Mouse (Mus musculus) embryonic facial prominence, embryonic 15.5 days (tissue): ENCODE data around the gene Rhbdf1. TPM values are rescaled to one million over a fixed set of nuclear protein-coding genes. Genes with fewer than 3 reads are reported as not detected.
"Not testable (repeated sequence)": the region's sequence is repeated elsewhere in the genome, so short reads cannot be mapped to it uniquely, and the experiment has no call there.

Experiments used
- ATAC-seq: fragments of 200-750 bp; cut with Nextera tagmentation; 2 replicates; pipeline ENCODE4 v1.8.0; 2017; ENCODE audit warnings: low read depth, moderate TSS enrichment; ENCODE audit not compliant: insufficient number of reproducible peaks, low FRiP score, low TSS enrichment
- H3K27ac ChIP-seq: fragments of 300-500 bp; sonication (generic); replicated peaks from 2 replicates; pipeline ENCODE4 v1.5.1; 2015; ENCODE audit warnings: mild to moderate bottlenecking, inconsistent platforms
- H3K27me3 ChIP-seq: fragments of 300-500 bp; sonication (generic); 2 replicates; pipeline ENCODE4 v1.6.1; 2015; ENCODE audit warnings: inconsistent platforms
- H3K36me3 ChIP-seq: fragments of 300-500 bp; sonication (generic); 2 replicates; pipeline ENCODE4 v1.6.1; 2015; ENCODE audit warnings: mild to moderate bottlenecking, inconsistent platforms
- H3K4me1 ChIP-seq: fragments of 300-500 bp; sonication (generic); 2 replicates; pipeline ENCODE4 v1.6.1; 2015; ENCODE audit warnings: inconsistent platforms
- H3K4me2 ChIP-seq: fragments of 300-500 bp; sonication (generic); replicated peaks from 2 replicates; pipeline ENCODE4 v1.6.1; 2015; ENCODE audit warnings: mild to moderate bottlenecking, inconsistent platforms
- H3K4me3 ChIP-seq: fragments of 300-500 bp; sonication (generic); replicated peaks from 2 replicates; pipeline ENCODE4 v1.5.1; 2015; ENCODE audit warnings: mild to moderate bottlenecking, inconsistent platforms
- H3K9ac ChIP-seq: fragments of 300-500 bp; sonication (generic); 2 replicates; pipeline ENCODE4 v1.6.1; 2015; ENCODE audit warnings: inconsistent platforms
- H3K9me3 ChIP-seq: fragments of 300-500 bp; sonication (generic); replicated peaks from 2 replicates; pipeline ENCODE4 v1.6.1; 2016; ENCODE audit warnings: inconsistent platforms
- WGBS: fragments of 180-500 bp; shearing (Covaris S2); methylation state at CpG from one replicate; pipeline ENCODE4 v1.1.7; 2015; 5-methylcytosine and 5-hydroxymethylcytosine counted together
- polyA plus RNA-seq: library from polyadenylated mRNA; unstranded; fragments of >200 nt; fragmentation: Nextera tagmentation; extraction: Ambion mirVana; gene quantifications from 2 replicates; pipeline ENCODE4 v1.2.1, GENCODE M21; 2015

Gene Rhbdf1
- polyA plus RNA-seq, 1 experiment from 2014 or later, result 78.2 TPM

- no peaks in the 10 kb centered on the region for H3K9me3 ChIP-seq
- H3K4me2 ChIP-seq, result peak overlapping the region; percentile 60
- no peaks in the 10 kb centered on the region for H3K27me3 ChIP-seq
- peaks cover 28% of the 10 kb centered on the region for H3K36me3 ChIP-seq
- peaks cover 52% of the 10 kb centered on the region for H3K4me1 ChIP-seq
- no peak overlapping the region for H3K9ac ChIP-seq
- 35% methylated on average over 6 of the region's 6 CpGs for WGBS
- no peak for ATAC-seq
- H3K27ac ChIP-seq, result peak overlapping the region; percentile 58; the same call in 1 of the 2 replicates
- no peak overlapping the region for H3K4me3 ChIP-seq
Observed at GRCm38 (mm10) chr11:32218501-32219050, 3.5 kb downstream of the Rhbdf1 start.

GRCm38 (mm10) chr11:32216851-32217250 lies 5.2 kb downstream of the Rhbdf1 start:
- ATAC-seq, result no peak
- Histone ChIP-seq H3K4me3 (no peak overlapping the region), H3K27me3 (no peaks in the 10 kb centered on the region), H3K9me3 (no peaks in the 10 kb centered on the region), H3K9ac (no peak overlapping the region), H3K27ac (no peak overlapping the region), H3K36me3 (peaks cover 45% of the 10 kb centered on the region), H3K4me2 (no peak overlapping the region), H3K4me1 (peaks cover 38% of the 10 kb centered on the region)
- 26% methylated on average over 8 of the region's 8 CpGs for WGBS

DNA sequence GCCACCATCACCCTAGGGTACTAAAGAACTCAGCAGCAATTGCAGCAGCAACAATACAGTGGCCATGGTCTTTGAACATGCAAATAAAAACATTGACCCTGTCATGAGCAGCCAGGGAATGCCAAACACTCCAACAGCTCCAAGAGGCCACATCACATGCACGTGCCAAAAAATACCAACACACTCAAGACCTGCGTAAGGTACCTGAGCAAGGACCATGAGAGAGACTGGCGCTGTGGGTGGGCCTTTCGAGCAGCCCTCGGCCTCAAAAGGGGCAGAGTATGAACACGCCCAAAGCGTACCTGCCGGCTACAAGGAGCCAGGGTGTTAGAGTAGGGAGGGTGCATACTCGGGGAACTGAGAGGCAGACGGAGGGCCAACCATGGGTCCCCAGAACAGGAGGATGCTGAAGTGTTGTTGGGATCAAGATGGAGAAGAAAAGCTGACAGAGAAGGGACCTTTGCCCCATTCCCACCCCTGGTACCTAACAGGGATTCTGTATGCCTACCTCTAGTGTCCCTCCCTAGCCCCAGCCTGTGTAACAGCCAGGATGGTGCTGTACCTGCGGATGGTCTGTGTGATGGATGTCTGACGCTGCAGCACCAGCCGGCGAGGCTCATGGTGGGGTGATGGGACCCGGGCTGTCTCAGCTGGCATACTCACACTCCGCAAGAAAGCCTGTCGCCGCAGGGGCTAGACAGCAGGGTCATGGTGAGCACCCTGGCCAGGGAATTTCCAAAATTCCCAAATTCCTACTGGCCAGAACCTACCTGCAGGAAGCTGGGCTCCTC lies 6.5 kb downstream of the Rhbdf1 start:
- H3K27ac ChIP-seq, result no peak overlapping the region
- no peak for ATAC-seq
- H3K27me3 ChIP-seq, result no peaks in the 10 kb centered on the region
- no peak overlapping the region for H3K4me2 ChIP-seq
- no peaks in the 10 kb centered on the region for H3K9me3 ChIP-seq
- H3K36me3 ChIP-seq, result peaks cover 58% of the 10 kb centered on the region
- WGBS, result 91% methylated on average over 18 of the region's 18 CpGs
- H3K4me3 ChIP-seq, result no peak overlapping the region
- H3K9ac ChIP-seq, result no peak overlapping the region
- H3K4me1 ChIP-seq, result peaks cover 32% of the 10 kb centered on the region

GRCm38 (mm10) chr11:32210623-32211022 lies 11.5 kb downstream of the Rhbdf1 start:
- Histone ChIP-seq H3K9ac (no peak overlapping the region), H3K4me2 (no peak overlapping the region), H3K4me3 (no peak overlapping the region), H3K36me3 (peaks cover 86% of the 10 kb centered on the region), H3K27ac (no peak overlapping the region), H3K4me1 (peaks cover 5% of the 10 kb centered on the region), H3K9me3 (no peaks in the 10 kb centered on the region), H3K27me3 (no peaks in the 10 kb centered on the region)
- 90% methylated on average over 9 of the region's 9 CpGs for WGBS
- no peak for ATAC-seq

- peaks cover 10% of the 10 kb centered on the region for H3K4me1 ChIP-seq
- no peaks in the 10 kb centered on the region for H3K9me3 ChIP-seq
- H3K36me3 ChIP-seq, result peaks cover 33% of the 10 kb centered on the region
- H3K9ac ChIP-seq, result peak within 1 kb of the TSS; percentile 81
- no peaks in the 10 kb centered on the region for H3K27me3 ChIP-seq
- H3K4me3 ChIP-seq, result peak within 1 kb of the TSS; percentile 76
- peak; percentile 99 for ATAC-seq
- H3K4me2 ChIP-seq, result peak within 1 kb of the TSS; percentile 80
- H3K27ac ChIP-seq, result peak within 1 kb of the TSS; percentile 34; the same call in 1 of the 2 replicates
- under 1% methylated on average over 52 of the region's 52 CpGs for WGBS
Observed at GRCm38 (mm10) chr11:32205058-32205873, 16.8 kb downstream of the Rhbdf1 start, which contains the start of gene Snrnp25. Gene Snrnp25 (plus strand): TSS chr11:32205415.

DNA sequence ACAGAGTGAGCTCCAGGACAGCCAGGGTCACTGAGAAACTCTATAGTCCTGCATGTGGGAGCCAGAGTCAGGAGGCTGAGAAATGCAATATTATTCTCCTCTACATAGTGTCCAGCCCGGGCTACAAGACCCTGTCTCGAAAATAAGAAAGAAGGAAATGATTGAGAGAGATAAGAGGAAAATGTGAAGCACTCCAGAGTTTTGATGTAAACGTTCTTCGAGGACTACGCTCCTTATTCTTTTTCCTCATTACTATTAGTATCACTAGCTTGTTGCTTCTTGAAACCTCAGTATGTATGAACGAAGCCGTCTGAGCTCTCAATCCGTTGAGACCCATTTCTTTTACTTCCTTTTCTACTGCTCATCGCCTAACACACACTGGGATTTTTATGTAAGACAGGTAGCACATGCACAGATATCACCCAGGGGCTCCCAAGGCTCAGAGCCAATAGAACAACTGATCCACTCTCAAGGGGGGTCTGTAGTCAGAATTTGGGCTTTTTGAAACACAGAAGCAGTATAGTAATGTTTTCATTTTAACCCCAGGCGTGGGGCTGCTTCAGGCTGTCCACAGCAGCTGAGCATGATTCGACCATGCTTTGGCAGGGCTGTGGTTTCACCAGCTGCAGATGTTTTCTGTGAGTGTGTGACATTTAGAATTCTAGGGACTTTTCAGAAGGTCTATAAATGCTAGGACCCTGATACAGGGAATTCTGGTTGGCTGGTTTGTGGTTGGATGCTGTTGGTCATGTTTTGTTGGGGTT lies 20.0 kb downstream of the Rhbdf1 start:
- Histone ChIP-seq H3K4me1 (peaks cover 10% of the 10 kb centered on the region), H3K27ac (no peak overlapping the region), H3K9ac (no peak overlapping the region), H3K36me3 (peaks cover under 1% of the 10 kb centered on the region; the same call in 1 of the 2 replicates), H3K9me3 (no peaks in the 10 kb centered on the region), H3K4me2 (no peak overlapping the region), H3K27me3 (no peaks in the 10 kb centered on the region; the same call in 1 of the 2 replicates), H3K4me3 (no peak overlapping the region)
- WGBS, result 66% methylated on average over 11 of the region's 11 CpGs
- no peak for ATAC-seq

DNA sequence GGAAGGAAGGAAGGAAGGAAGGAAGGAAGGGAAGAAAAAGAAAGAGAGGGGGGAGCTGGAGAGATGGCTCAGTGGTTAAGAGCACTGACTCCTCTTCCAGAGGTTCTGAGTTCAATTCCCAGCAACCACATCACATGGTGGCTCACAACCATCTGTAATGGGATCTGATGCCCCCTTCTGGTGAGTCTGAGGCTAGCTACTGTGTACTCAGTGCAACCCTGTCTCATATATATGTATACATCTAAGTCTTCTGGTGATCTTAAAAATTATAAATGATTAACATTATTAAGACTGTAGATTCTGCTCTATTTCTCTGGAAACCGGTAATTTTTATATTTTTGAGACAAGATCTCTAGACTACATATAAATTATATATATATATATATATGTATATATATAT lies 21.1 kb downstream of the Rhbdf1 start:
- not testable (repeated sequence) for H3K4me1 ChIP-seq, H3K9ac ChIP-seq, H3K9me3 ChIP-seq, H3K36me3 ChIP-seq, H3K27ac ChIP-seq, ATAC-seq, H3K4me3 ChIP-seq, H3K4me2 ChIP-seq, H3K27me3 ChIP-seq
- 63% methylated on average over 1 of the region's 1 CpGs for WGBS

DNA sequence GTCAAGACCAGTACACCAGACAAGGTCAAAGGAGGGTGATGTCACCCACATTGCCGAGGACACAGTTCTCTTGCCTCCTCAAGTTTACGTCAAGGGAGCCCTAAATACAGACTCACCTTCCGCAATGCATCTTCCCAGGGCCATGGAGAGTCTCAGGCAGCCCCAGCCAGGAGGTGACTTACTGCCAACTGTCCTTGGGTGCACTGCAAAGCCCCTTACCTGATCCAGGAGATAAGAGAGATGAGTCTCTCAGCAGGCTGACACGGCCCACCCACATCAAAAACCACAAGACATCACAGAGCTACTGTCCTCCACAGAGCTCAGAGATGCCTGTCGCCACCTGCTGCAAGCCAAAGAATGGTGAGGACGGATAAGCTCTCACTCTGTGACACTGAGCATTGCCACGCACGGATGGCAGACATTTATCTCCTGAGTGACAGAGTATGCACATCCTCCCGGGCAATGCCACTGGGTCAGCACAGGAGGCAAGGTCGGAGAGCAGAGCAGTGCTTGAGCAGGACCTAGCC lies 22.0 kb downstream of the Rhbdf1 start, which contains the start of gene Il9r:
Il9r (minus strand) TSS at position 205 of the 527 bp plus-strand sequence.
- Histone ChIP-seq H3K4me2 (no peak within 1 kb of the TSS), H3K4me3 (no peak within 1 kb of the TSS), H3K4me1 (peaks cover 5% of the 10 kb centered on the region; the same call in 1 of the 2 replicates), H3K9me3 (no peaks in the 10 kb centered on the region), H3K27me3 (peaks cover 3% of the 10 kb centered on the region; the same call in 1 of the 2 replicates), H3K9ac (no peak within 1 kb of the TSS), H3K27ac (no peak within 1 kb of the TSS), H3K36me3 (no peaks in the 10 kb centered on the region)
- WGBS, result 64% methylated on average over 10 of the region's 10 CpGs
- no peak for ATAC-seq

DNA sequence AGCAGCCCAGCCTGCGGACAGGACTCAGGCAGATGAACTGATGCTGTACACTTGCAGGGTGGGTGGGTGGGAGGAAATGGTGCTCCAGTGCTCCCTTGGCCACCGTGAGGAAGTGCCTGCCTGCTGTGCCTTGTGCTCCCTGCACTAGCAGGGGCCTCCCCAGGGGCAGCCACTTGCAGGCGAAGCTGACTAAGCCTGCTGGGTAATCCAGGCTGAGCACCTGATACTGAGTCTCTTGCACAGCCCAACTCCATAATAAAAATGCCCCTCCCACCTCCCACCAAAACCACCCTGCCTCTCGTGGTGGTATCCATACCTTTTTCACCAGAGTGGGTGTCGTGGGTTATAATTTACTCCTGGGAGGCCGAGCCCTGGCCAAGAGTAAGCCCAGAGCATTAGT lies 22.9 kb downstream of the Rhbdf1 start:
- WGBS, result 47% methylated on average over 6 of the region's 6 CpGs

GRCm38 (mm10) chr11:32198256-32198955 lies 23.7 kb downstream of the Rhbdf1 start:
- no peak overlapping the region for H3K27ac ChIP-seq
- 59% methylated on average over 14 of the region's 14 CpGs for WGBS
- no peak overlapping the region for H3K4me3 ChIP-seq
- no peak overlapping the region for H3K9ac ChIP-seq
- peaks cover 3% of the 10 kb centered on the region; the same call in 1 of the 2 replicates for H3K27me3 ChIP-seq
- H3K4me1 ChIP-seq, result no peaks in the 10 kb centered on the region
- ATAC-seq, result no peak
- H3K36me3 ChIP-seq, result no peaks in the 10 kb centered on the region
- H3K4me2 ChIP-seq, result no peak overlapping the region
- no peaks in the 10 kb centered on the region for H3K9me3 ChIP-seq

More for the DNA sequence above, 22.9 kb downstream of the Rhbdf1 start:
- Histone ChIP-seq H3K4me2 (no peak overlapping the region), H3K36me3 (no peaks in the 10 kb centered on the region), H3K9me3 (no peaks in the 10 kb centered on the region), H3K4me3 (no peak overlapping the region), H3K9ac (no peak overlapping the region), H3K27ac (no peak overlapping the region), H3K4me1 (no peaks in the 10 kb centered on the region), H3K27me3 (peaks cover 3% of the 10 kb centered on the region; the same call in 1 of the 2 replicates)
- no peak for ATAC-seq
